Mouse (Mus musculus) brain, embryonic 14.5 days (tissue): ENCODE measurements around the gene Inca1.

Experiments
- CTCF ChIP-seq: fragments of 200-500 bp; IDR thresholded peaks from 2 replicates; pipeline ENCODE4 v1.5.1; 2012; ENCODE audit warnings: inconsistent platforms, mild to moderate bottlenecking, moderate library complexity, borderline replicate concordance; ENCODE audit not compliant: insufficient read depth, insufficient read length; ENCODE audit errors: extremely low read depth
- POLR2A ChIP-seq: fragments of 200-500 bp; IDR thresholded peaks from 2 replicates; pipeline ENCODE4 v1.6.1; 2012; ENCODE audit warnings: mild to moderate bottlenecking, inconsistent platforms, borderline replicate concordance; ENCODE audit not compliant: poor library complexity, insufficient read depth, insufficient read length, severe bottlenecking; ENCODE audit errors: extremely low read depth

DNA sequence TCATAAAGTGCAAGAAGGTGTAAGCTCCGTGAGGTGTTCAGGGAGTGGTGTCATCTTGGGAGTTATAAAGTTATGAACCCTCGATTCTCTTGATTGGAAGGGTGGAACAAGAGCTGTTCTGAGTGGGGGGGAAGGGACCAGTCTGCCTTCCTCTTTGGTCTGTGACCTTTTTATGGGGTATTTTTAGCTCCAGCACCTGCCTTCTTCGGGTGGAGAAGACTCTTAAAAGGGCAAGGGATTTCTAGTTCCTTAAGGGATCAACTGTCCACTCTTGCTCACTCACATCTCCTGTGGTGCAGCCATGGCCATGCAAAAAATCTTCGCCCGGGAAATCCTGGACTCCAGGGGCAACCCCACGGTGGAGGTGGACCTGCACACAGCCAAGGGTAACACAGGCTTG, 42.4 kb downstream of the Inca1 start:
- no peak for TF ChIP-seq CTCF
- TF ChIP-seq POLR2A = no peak
